Mouse (Mus musculus) leukemia stem cell, adult 10-12 weeks (primary cell): ENCODE measurements around the gene Gm10053. TPM values are rescaled to one million over a fixed set of nuclear protein-coding genes. Genes with fewer than 3 reads are reported as not detected.

Experiments
- polyA plus RNA-seq: library from polyadenylated mRNA; stranded (reverse); fragments of >175 nt; gene quantifications from 2 replicates; pipeline ENCODE4 v1.2.3, GENCODE M21; 2012; ENCODE audit warnings: low replicate concordance

Gene Gm10053
- 0.31 TPM in 1 of 2 replicates, not detected in the other for polyA plus RNA-seq

GRCm38 (mm10) chr19:24875129-24875870 is at the start of gene Gm10053:
Gm10053 (plus strand) TSS chr19:24875686.

GRCm38 (mm10) chr19:24861612-24862451 is 13.7 kb upstream of the Gm10053 start, which contains the start of gene Pgm5:
Pgm5 (minus strand) TSS chr19:24861855.

GRCm38 (mm10) chr19:24900581-24901220 is 25.2 kb downstream of the Gm10053 start, which contains the start of gene Foxd4:
Foxd4 (minus strand) TSS chr19:24901197.

Other genes with a start within 250 kb of the Gm10053 start
- 0.05 TPM in 2 replicates for gene Tmem252, start 201.7 kb upstream of the Gm10053 start, polyA plus RNA-seq
- gene Pgm5, start 13.8 kb upstream of the Gm10053 start, polyA plus RNA-seq, result 0.44 TPM in 1 of 2 replicates, not detected in the other
- gene Foxd4, start 25.5 kb downstream of the Gm10053 start, polyA plus RNA-seq, result 0.11 and 0.20 TPM in 2 replicates
- 0.72 TPM in 1 of 2 replicates, not detected in the other for gene Cbwd1, start 85.9 kb downstream of the Gm10053 start, polyA plus RNA-seq
- gene Dock8, start 123.8 kb downstream of the Gm10053 start, polyA plus RNA-seq, result 2.6 and 7.8 TPM in 2 replicates